Mouse (Mus musculus): ENCODE measurements around the gene Nr5a1. TPM values are rescaled to one million over a fixed set of nuclear protein-coding genes. Genes with fewer than 3 reads are reported as not detected.

The Nr5a1 gene
- polyA plus RNA-seq, 1 experiment = not detected

- DNase-seq = no peak
- Histone ChIP-seq H3K27me3 (ENCODE audit: control insufficient read depth, insufficient read depth, low read length) (no peaks in the 10 kb centered on the region), H3K4me3 (replicated peaks; ENCODE audit: insufficient read depth, low read depth, low read length) (no peak overlapping the region), H3K27ac (ENCODE audit: insufficient read depth, low read length) (no peak overlapping the region), H3K4me1 (ENCODE audit: control insufficient read depth, insufficient read depth, low read length) (no peaks in the 10 kb centered on the region)
- WGBS = 80% methylated on average over 5 of the region's 5 CpGs
- TF ChIP-seq CTCF (IDR thresholded peaks at IDR 0.05; ENCODE audit: borderline replicate concordance, insufficient read depth, low read depth, low read length) (no peak), POLR2A (IDR thresholded peaks at IDR 0.05; ENCODE audit: borderline replicate concordance, insufficient read depth, low read length) (no peak)
Measured at GRCm38 (mm10) chr2:38700177-38700576, 14.2 kb downstream of the Nr5a1 start.

GRCm38 (mm10) chr2:38698623-38699022, 15.7 kb downstream of the Nr5a1 start:
- Histone ChIP-seq H3K27ac (ENCODE audit: insufficient read depth, low read length) (no peak overlapping the region), H3K27me3 (ENCODE audit: control insufficient read depth, insufficient read depth, low read length) (no peaks in the 10 kb centered on the region), H3K4me1 (ENCODE audit: control insufficient read depth, insufficient read depth, low read length) (no peaks in the 10 kb centered on the region), H3K4me3 (replicated peaks; ENCODE audit: insufficient read depth, low read depth, low read length) (no peak overlapping the region)
- no peak for DNase-seq
- no peak for TF ChIP-seq CTCF (IDR thresholded peaks at IDR 0.05; ENCODE audit: borderline replicate concordance, insufficient read depth, low read depth, low read length)
- 90% methylated on average over 5 of the region's 5 CpGs for WGBS

GRCm38 (mm10) chr2:38697128-38698120, 16.9 kb downstream of the Nr5a1 start:
- DNase-seq = no peak
- Histone ChIP-seq H3K4me3 (replicated peaks; ENCODE audit: insufficient read depth, low read depth, low read length) (no peak overlapping the region), H3K27ac (ENCODE audit: insufficient read depth, low read length) (no peak overlapping the region), H3K27me3 (ENCODE audit: control insufficient read depth, insufficient read depth, low read length) (no peaks in the 10 kb centered on the region), H3K4me1 (ENCODE audit: control insufficient read depth, insufficient read depth, low read length) (no peaks in the 10 kb centered on the region)
- TF ChIP-seq CTCF (IDR thresholded peaks at IDR 0.05; ENCODE audit: borderline replicate concordance, insufficient read depth, low read depth, low read length) (no peak), POLR2A (IDR thresholded peaks at IDR 0.05; ENCODE audit: borderline replicate concordance, insufficient read depth, low read length) (no peak)
- WGBS = 38% methylated on average over 27 of the region's 27 CpGs

GRCm38 (mm10) chr2:38695770-38696169, 18.6 kb downstream of the Nr5a1 start:
- Histone ChIP-seq H3K27me3 (ENCODE audit: control insufficient read depth, insufficient read depth, low read length) (no peaks in the 10 kb centered on the region), H3K4me3 (replicated peaks; ENCODE audit: insufficient read depth, low read depth, low read length) (no peak overlapping the region), H3K27ac (ENCODE audit: insufficient read depth, low read length) (no peak overlapping the region), H3K4me1 (ENCODE audit: control insufficient read depth, insufficient read depth, low read length) (no peaks in the 10 kb centered on the region)
- WGBS = 35% methylated on average over 9 of the region's 9 CpGs
- no peak for DNase-seq
- no peak for TF ChIP-seq POLR2A (IDR thresholded peaks at IDR 0.05; ENCODE audit: borderline replicate concordance, insufficient read depth, low read length)

- 29% methylated on average over 8 of the region's 8 CpGs for WGBS
- DNase-seq = peak; percentile 29 to 47
- TF ChIP-seq POLR2A (IDR thresholded peaks at IDR 0.05; ENCODE audit: borderline replicate concordance, insufficient read depth, low read length) = no peak
- peak; percentile 71 for TF ChIP-seq CTCF (IDR thresholded peaks at IDR 0.05; ENCODE audit: borderline replicate concordance, insufficient read depth, low read depth, low read length)
- H3K27me3 ChIP-seq (ENCODE audit: control insufficient read depth, insufficient read depth, low read length) = no peaks in the 10 kb centered on the region
- no peaks in the 10 kb centered on the region for H3K4me1 ChIP-seq (ENCODE audit: control insufficient read depth, insufficient read depth, low read length)
- H3K4me3 ChIP-seq (replicated peaks; ENCODE audit: insufficient read depth, low read depth, low read length) = no peak overlapping the region
- no peak overlapping the region for H3K27ac ChIP-seq (ENCODE audit: insufficient read depth, low read length)
Measured at GRCm38 (mm10) chr2:38691542-38691941, 22.8 kb downstream of the Nr5a1 start.

- no peak for TF ChIP-seq POLR2A (IDR thresholded peaks at IDR 0.05; ENCODE audit: borderline replicate concordance, insufficient read depth, low read length)
- TF ChIP-seq CTCF (IDR thresholded peaks at IDR 0.05; ENCODE audit: borderline replicate concordance, insufficient read depth, low read depth, low read length) = no peak
- WGBS = 79% methylated on average over 1 of the region's 1 CpGs
- Histone ChIP-seq H3K4me3 (replicated peaks; ENCODE audit: insufficient read depth, low read depth, low read length) (no peak overlapping the region), H3K27ac (ENCODE audit: insufficient read depth, low read length) (no peak overlapping the region), H3K4me1 (ENCODE audit: control insufficient read depth, insufficient read depth, low read length) (no peaks in the 10 kb centered on the region), H3K27me3 (ENCODE audit: control insufficient read depth, insufficient read depth, low read length) (no peaks in the 10 kb centered on the region)
- no peak for DNase-seq
Measured at GRCm38 (mm10) chr2:38689881-38690280, 24.5 kb downstream of the Nr5a1 start.

- DNase-seq = peak; percentile 27 to 45
- Histone ChIP-seq H3K27ac (ENCODE audit: insufficient read depth, low read length) (no peak overlapping the region), H3K4me3 (replicated peaks; ENCODE audit: insufficient read depth, low read depth, low read length) (no peak overlapping the region), H3K4me1 (ENCODE audit: control insufficient read depth, insufficient read depth, low read length) (0 out of 2 replicates have a peak, but pooled peaks cover 2% of the 10 kb centered on the region), H3K27me3 (ENCODE audit: control insufficient read depth, insufficient read depth, low read length) (no peaks in the 10 kb centered on the region)
- TF ChIP-seq CTCF (IDR thresholded peaks at IDR 0.05; ENCODE audit: borderline replicate concordance, insufficient read depth, low read depth, low read length) (peak; percentile 52), POLR2A (IDR thresholded peaks at IDR 0.05; ENCODE audit: borderline replicate concordance, insufficient read depth, low read length) (no peak)
- WGBS = 7% methylated on average over 29 of the region's 29 CpGs
Measured at GRCm38 (mm10) chr2:38688791-38689520, 25.4 kb downstream of the Nr5a1 start.

Measured in cerebellum, adult 2 months (tissue).